Mouse (Mus musculus) c-Kit-positive CD71-positive TER-119-negative erythroid progenitor cells, embryonic 14.5 days (primary cell): ENCODE results near the gene Hcar2.

Experiments used
- DNase-seq: peaks from one replicate; pipeline ENCODE4 v3.0.0-alpha.2; 2013; ENCODE audit warnings: low read depth

The Hcar2 gene

DNA sequence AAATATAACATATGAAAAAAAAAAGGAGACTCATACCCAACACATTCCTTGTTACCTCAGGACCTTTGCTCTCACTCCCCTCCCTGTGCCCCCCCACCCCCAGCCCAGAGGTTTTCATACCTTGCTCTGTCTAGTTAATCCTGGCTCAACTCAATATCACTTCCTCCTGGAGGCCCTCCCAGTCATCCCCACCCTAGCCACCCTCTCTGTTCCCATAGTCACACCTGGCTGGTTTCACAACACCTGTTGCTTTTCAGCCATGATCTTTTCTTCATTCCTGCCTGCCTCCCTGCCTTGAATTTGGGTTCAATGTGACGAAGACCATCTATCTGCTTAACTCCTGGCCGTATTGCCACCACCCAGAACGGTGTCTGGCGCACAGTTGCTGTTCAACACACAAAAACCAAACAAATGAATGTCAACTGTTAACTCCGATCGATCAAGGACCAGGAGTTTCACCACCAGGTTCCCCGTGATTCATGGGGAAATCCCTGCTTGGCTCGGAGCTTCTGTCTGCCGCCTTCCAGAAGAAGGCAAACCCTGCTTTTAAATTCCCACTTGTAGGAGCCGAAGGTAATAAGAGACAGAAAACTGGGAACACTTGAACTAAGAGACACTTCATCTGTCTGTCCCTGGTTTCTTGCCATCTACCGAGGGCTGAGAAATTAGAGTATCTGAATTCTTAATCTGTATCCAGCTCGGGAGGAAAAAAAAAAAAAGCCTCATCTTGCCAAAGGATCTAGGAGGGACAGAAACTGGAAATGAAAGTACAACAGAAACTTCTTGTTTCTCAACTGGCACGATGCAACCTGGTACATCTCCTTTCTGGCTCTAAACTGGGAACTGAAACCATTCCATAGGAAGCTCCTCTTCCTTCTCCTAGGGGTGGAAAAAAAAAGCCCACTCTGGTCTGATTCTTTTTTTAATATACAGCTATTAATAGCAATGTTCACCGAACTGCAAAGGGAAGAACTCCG is 2.6 kb downstream of the Hcar2 start:
- no peak for DNase-seq

DNA sequence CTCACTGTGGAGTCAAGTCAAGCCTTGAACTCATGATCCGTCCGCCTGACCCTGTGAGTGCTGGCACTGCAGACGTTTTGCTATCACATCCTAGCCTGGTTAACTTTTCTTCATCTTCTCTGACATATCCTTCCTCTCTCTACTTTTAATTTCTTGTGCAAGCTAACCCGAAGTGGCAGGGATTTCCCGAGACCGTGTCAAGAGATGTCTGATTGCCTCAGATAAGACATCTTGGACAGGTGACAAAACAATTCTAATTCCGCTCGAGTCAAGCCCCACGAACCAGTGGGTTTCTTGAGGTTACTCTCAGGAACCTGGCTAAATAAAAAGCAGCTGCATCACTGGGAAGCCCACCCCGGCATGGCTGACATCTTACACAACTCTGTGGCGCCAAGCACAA is 6.5 kb downstream of the Hcar2 start:
- DNase-seq = no peak

DNA sequence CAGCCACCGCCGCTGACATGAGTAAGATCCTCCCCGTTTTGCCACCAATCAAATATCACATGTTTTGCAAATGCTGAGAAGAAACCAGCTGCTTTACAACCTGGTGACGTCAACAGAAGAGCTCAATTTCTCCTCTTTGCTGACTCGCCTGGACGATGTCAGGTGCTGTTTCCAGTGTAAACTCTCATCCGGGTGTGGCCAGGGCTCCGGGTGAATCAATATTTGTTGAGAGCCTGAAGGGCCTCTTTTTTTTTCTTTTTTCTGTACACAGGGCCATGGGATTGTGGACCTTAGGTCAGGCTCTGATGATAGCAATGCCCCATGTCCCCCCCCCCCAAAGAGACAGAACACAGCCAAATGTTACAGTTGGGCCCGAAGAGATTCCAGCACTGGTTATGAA is 10.8 kb downstream of the Hcar2 start:
- DNase-seq = no peak

DNA sequence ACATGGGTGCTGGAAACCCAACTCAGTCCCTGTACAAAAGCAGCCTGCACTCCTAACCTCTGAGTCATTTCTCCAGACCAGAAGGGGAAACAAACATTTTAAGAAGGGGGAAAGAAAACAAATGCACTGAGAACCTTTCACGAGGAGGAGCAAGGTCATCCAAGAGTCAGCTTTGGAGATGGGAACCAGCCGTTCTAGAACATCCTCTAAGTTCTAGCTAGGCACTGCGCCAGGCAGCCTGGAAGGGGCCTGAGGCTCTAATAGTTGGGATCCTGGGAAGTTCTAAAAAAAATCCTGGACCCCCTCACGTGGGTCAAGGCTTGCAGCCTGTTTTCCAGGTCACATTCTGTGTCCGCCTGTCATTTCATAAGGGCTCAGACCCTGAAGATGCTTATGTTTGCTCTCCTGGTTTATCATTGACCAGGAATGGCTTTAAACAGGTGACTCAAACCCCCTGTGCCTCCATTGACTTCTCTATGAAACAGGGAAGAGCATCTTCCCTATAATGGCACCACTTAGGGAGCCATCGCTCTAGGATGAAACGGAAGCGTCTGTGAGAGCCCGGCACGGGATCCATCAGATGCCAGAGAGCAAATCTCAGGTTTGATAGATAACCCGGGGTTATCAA is 11.3 kb downstream of the Hcar2 start:
- no peak for DNase-seq

DNA sequence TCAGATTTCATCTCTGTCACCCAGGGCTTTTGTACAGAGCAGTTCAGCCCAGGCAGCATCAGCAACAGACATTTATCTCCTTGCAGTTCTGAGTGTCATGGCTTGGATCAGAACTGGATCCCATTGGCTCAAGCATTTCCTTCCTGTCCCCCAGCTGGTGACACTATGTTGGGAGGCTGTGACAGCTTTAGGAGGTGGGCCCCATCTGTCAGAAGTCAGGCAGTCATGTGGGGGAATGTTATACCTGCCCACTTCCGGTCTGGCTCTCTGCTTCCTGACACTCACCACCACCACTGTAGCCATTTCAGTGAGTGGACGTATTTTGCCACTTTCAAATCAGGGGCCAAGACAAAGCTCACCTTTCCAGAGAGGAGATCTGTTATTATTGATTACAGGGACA is 13.9 kb downstream of the Hcar2 start:
- DNase-seq = no peak

DNA sequence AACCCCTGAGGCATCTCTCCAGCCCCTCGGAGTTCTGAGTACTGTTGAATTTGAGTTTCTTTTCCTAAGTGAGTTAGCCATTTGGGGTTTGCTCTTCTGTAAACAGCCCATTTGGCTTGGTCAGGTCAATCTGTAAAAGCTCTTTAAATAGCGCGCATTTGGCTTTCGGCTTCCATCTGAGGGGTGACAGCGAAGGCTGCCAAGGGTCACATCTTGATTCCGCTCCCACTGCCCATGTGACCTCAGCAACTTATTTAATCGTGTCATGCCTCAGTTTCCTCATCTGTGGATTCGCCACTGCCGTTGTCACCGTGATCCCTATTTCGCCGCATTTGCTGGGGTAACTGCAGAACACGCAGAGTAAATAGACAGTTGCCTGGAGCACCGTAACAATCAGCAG is 21.0 kb downstream of the Hcar2 start:
- no peak for DNase-seq

DNA sequence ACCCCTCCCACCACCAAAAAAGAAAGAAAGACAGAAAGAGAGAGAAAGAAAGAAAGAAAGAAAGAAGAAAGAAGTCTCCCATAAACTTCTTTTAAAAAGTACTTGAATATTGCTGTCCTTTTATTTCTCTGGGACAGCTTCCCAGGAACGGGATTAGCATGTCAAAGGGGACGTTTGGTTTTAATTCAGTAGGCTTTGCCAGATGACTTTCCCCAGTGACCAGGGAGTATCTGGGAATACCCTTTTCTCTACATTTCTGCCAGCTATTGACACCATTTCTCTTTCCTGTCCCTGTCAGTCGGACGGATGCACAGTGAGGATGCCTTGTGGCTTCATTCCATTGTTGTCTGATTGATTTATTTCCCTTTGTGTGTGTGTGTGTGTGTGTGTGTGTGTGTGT is 21.5 kb downstream of the Hcar2 start:
- DNase-seq = no peak

DNA sequence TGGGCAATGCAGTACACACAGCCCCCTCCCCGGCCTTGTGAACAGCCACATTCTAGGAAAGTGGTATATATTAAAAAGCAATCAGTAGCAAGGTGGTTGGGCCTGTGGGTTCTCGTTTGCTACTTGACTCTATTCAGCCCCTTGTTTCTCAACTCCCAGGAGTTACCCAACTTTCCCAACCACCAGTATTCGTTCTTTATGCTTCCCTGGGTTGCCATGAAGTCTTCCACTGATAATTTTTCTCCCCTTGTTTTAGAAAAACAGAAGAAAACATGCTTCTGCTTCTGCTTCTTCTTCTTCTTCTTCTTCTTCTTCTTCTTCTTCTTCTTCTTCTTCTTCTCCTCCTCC is 22.4 kb downstream of the Hcar2 start:
- DNase-seq = no peak

DNA sequence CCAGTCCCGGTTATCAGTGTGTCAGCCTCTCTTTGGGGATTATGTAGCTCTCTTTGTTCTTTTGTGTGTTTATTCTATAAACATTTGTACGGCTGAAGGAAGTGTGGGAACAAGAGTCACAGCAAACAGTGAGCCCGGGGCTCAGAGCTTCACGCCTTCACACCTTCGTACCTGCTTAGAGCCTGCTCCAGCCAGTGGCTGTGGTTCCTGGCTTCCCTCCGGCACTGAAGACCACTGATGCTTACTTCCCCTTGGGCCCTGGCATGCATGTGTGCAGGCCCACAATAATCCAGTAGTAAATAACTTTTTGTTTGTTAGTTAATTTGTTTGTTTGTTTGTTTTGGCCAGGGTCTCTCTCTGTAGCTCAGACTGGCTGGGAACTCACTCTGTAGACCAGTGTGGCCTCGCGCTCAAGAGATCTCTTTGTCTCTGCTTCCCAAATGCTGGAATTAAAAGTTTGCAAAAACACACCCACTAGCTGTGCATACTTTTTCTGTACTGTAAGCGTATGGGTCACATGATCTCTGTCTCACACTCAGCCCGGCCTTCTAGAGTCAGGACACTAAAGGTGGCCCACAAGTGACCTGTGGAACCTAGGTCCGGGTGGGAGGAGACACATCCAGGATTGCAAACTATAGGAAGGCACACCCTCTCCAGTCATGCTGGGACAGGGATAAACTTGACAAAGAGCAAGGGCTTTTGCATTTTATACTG is 22.9 kb downstream of the Hcar2 start:
- DNase-seq = no peak

DNA sequence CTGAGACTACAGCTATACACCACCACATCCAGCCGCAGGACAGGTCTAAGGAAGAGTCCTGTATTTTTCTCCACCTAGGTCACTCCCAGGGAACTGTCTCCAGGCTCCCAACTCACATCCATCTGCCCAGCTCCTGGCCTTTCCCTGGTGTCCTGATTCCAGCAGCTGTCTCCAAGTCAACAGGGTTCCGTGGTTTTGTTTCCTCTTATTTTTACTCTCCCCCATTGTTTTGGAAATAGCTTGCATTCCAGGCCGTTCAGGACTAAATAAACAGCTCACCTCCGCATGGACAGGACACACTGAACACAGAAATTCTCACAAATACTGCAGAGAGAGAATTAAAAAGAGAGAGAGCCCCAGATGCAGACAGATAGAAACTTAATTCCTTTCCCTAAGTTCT is 27.9 kb downstream of the Hcar2 start:
- DNase-seq = no peak

DNA sequence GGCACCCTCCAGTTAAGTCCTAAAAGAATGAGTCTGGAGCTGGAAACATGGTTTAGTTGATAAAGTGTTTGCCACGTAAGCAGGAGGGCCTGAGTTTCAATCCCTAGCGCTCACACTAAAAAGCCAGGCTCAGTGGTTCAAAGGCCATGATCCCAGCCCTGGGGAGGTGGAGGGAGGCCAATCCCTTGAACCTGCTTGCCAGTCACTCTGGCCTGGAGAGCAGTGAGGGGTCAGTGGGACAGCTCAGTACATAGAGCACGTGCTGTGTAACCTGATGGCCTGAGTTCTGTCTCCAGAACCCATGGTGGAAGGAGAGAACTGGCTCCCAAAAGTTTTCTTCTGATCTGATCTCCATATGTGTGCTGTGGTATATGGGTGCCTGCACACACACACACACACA is 30.5 kb downstream of the Hcar2 start:
- no peak for DNase-seq

DNA sequence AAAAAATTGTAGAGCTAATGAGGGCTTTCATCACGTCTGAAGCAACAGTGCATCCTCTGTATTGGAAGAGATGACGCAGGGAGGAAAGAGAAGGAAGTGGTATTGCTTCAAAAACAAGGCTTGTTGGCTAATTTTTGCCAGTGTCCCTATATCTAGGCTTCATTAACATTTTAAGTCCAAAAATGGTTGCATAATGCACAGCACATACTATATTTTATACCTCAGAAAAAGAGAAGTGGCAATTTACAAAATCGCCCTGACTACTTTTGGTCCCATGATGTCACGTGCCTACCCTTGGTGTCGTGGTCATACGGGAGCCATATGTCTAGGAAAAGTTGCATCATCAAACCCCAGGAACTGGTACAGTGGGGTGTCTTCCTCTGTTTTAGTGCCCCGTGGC is 33.0 kb downstream of the Hcar2 start:
- DNase-seq = no peak

DNA sequence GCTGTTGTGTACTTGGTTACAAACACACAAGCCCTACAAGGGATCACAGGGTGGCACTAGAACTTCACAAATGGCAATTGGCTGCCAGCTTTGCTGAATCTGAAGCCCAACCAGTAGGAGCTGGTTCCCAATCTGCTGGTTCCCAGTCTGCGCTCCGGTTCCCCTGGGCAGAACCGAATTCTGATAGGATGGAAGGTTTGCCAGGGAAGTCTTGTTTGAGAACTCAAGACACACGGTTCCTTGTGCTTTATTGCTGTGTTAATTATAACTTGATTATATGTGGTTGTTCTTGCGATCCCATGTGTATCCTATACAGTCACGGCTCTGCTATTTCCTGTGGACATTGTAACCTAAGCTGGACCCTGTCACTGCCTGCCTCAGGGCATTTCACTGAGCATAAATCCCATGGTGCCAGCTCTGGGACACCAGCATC is 37.6 kb downstream of the Hcar2 start:
- DNase-seq = no peak

DNA sequence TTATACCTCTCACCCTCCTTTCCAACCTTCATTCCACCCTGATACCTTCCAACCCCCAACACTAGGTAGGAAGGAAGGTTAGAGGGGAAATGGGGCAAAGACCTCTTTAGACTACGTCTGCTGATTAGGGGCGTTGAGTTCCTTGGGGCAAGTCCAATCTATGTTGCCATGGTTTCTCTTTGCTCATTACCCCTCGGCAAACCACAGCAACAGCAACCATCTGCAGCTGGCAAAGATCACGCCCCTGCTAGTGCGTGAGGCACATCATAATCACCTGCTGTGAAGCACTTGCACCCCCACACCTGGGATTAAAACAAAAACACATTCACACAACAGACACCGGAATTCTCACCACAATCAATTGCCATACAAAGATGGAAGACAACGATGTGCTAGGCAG is 42.6 kb downstream of the Hcar2 start:
- DNase-seq = no peak

DNA sequence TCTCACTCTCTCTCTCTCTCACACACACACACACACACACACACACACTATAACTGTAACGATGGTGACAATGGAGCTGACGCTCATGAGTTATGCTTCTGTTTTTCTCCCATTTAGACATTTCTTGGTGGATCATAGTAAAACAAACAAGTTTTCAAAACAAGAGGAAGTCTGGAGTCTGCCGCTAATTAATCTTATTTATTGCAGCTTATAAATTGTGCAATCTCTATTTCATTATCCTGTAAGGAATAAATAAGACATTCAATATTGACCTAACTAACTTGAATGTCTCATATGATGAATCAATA is 44.1 kb downstream of the Hcar2 start:
- DNase-seq = no peak

DNA sequence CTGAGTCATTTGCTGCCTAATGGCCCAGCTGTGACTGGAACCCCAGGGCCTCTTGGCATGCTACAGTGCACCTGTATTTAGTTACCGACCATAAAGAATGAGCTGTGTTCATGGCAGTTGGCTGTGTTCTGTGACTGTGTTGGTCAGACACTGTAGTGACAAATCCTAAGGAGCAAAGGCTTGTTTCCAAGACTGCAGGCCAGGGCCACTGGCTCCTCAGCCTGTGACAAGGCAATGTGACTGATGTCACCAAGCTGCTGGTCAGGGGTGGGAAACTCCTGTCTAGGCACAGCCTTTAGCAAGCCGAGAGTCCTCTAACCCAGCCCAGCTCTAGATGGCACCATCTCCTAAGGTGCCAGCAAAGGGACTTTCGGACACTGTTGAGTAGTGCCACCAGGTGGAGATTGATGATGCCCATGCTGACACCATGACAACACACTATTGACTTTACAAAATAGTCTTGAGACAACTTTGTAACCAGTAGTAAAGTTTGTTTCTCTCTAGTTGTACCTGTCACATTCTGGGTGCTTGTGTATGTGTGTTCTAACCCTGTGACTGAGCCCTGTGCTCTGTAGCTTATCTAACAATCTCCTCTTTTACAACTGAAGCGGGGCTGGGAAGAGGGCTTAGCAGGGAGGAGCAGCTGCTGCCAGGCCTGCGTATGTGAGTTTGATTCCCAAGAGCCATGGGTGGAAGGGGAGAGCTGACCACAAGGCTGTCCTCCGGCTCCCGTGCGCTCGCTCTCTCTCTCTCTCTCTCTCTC is 44.6 kb downstream of the Hcar2 start:
- no peak for DNase-seq

DNA sequence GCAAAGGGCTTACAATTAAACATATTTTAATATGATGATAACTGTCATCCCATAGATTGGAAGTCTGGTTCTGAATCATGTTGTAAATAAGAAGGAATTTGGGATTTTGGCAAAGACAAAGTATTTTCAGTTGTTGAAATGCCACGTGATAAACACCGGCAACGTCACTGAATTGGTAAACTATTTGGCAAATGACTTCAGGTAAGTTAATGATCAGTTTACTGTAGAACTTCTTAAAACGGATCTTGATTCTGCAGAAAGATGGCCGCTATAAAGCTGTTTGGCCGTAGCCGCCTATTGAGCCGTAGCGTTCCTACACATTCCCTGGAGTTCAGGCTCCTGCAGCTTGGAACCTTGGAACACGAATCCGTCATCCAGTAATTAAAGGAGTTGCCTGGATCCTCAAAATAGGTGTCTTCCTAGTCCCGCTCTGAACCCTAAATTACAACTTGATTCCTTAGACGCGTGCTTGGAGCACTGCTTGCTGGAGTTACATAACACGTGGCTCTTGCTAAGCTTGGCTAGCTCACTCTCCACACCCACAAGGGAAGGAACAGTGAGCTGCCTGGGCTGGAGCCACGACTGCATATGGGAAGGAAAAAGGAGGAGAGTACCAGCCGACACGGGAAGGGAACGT is 46.2 kb downstream of the Hcar2 start:
- DNase-seq = no peak

DNA sequence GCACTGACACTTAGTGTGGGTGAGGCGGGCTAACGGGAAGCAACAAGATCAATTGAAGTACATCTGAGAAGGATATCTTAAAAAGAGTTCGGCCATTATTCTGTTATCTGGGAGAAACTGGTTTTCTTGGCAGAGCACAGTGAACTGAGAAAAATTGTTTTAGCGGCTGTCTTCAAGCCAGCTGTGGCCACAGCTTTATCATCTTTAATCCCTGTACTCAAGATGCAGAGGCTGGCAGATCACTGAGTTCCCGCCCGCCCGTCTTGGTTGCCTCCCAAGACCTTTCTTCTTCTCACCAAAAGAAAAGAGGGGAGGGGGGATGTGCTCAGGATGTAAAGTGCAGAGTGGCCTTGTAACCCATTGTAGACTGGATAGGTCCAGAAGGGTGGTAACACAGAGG is 48.4 kb downstream of the Hcar2 start:
- no peak for DNase-seq
